Mouse (Mus musculus) hindbrain, embryonic 16.5 days (tissue): ENCODE results near the gene Pias4. TPM values are rescaled to one million over a fixed set of nuclear protein-coding genes. Genes with fewer than 3 reads are reported as not detected.

Experiments
- ATAC-seq: fragments of 200-750 bp; cut with Nextera tagmentation; 2 replicates; pipeline ENCODE4 v1.8.0; 2017; ENCODE audit warnings: moderate TSS enrichment, moderate library complexity
- H3K27ac ChIP-seq: fragments of 300-500 bp; sonication (generic); 2 replicates; pipeline ENCODE4 v1.5.1; 2014; ENCODE audit warnings: low read depth, mild to moderate bottlenecking, control low read depth, low read length, moderate library complexity
- H3K27me3 ChIP-seq: fragments of 300-500 bp; sonication (generic); replicated peaks from 2 replicates; pipeline ENCODE4 v1.6.1; 2014; ENCODE audit warnings: low read length; ENCODE audit not compliant: control insufficient read depth, insufficient read depth
- H3K36me3 ChIP-seq: fragments of 300-500 bp; sonication (generic); 2 replicates; pipeline ENCODE4 v1.6.1; 2014; ENCODE audit warnings: mild to moderate bottlenecking, low read length, moderate library complexity, mixed read lengths; ENCODE audit not compliant: control insufficient read depth, insufficient read depth
- H3K4me1 ChIP-seq: fragments of 300-500 bp; sonication (generic); 2 replicates; pipeline ENCODE4 v1.6.1; 2014; ENCODE audit warnings: low read depth, low read length; ENCODE audit not compliant: control insufficient read depth, insufficient read depth
- H3K4me2 ChIP-seq: fragments of 300-500 bp; sonication (generic); 2 replicates; pipeline ENCODE4 v1.6.1; 2014; ENCODE audit warnings: mild to moderate bottlenecking, low read length, control low read depth, moderate library complexity
- H3K4me3 ChIP-seq: fragments of 300-500 bp; sonication (generic); 2 replicates; pipeline ENCODE4 v1.5.1; 2014; ENCODE audit warnings: mild to moderate bottlenecking, low read length, control low read depth, moderate library complexity
- H3K9ac ChIP-seq: fragments of 300-500 bp; sonication (generic); 2 replicates; pipeline ENCODE4 v1.6.1; 2014; ENCODE audit warnings: low read depth, mild to moderate bottlenecking, control low read depth, low read length, moderate library complexity
- H3K9me3 ChIP-seq: fragments of 300-500 bp; sonication (generic); 2 replicates; pipeline ENCODE4 v1.6.1; 2014; ENCODE audit warnings: mild to moderate bottlenecking, low read length, moderate library complexity; ENCODE audit not compliant: control insufficient read depth
- whole genome bisulfite sequencing: fragments of 180-500 bp; shearing (Covaris S2); extraction: QIAGEN DNeasy Blood & Tissue Kit; methylation state at CpG from one replicate; pipeline ENCODE4 v1.1.7; 2014; 5-methylcytosine and 5-hydroxymethylcytosine counted together
- polyA plus RNA-seq: library from polyadenylated mRNA; unstranded; fragments of >200 nt; fragmentation: Nextera tagmentation; extraction: Ambion mirVana; gene quantifications from 2 replicates; pipeline ENCODE4 v1.2.1, GENCODE M21; 2015

Pias4 gene
- polyA plus RNA-seq, 1 experiment from 2014 or later: 47.1 TPM

- Histone ChIP-seq H3K9ac (peak overlapping the region; percentile 85), H3K4me2 (peak overlapping the region; percentile 75), H3K27me3 (peaks cover 14% of the 10 kb centered on the region), H3K27ac (peak overlapping the region; percentile 98), H3K9me3 (no peaks in the 10 kb centered on the region), H3K36me3 (peaks cover 11% of the 10 kb centered on the region), H3K4me1 (peaks cover 19% of the 10 kb centered on the region), H3K4me3 (peak overlapping the region; percentile 63)
- WGBS: under 1% methylated on average over 68 of the region's 93 CpGs
- peak; percentile 90 for ATAC-seq
These were observed 24.7 kb upstream of the Pias4 start for GRCm38 (mm10) chr10:81192270-81192967.

- peaks cover 11% of the 10 kb centered on the region for H3K36me3 ChIP-seq
- H3K4me3 ChIP-seq: no peak overlapping the region
- H3K9ac ChIP-seq: no peak overlapping the region
- peaks cover 19% of the 10 kb centered on the region for H3K4me1 ChIP-seq
- H3K27ac ChIP-seq: peak overlapping the region; percentile 98; the same call in 1 of the 2 replicates
- WGBS: 88% methylated on average over 18 of the region's 18 CpGs
- H3K27me3 ChIP-seq: peaks cover 11% of the 10 kb centered on the region
- no peak for ATAC-seq
- peak overlapping the region; percentile 75 for H3K4me2 ChIP-seq
- H3K9me3 ChIP-seq: no peaks in the 10 kb centered on the region
These were observed 23.7 kb upstream of the Pias4 start for GRCm38 (mm10) chr10:81191342-81191982.

GRCm38 (mm10) chr10:81190912-81191321 is 23.2 kb upstream of the Pias4 start:
- Histone ChIP-seq H3K4me1 (peaks cover 19% of the 10 kb centered on the region), H3K36me3 (peaks cover 11% of the 10 kb centered on the region), H3K4me3 (no peak overlapping the region), H3K4me2 (no peak overlapping the region), H3K27ac (no peak overlapping the region), H3K9ac (no peak overlapping the region), H3K9me3 (no peaks in the 10 kb centered on the region), H3K27me3 (peaks cover 5% of the 10 kb centered on the region)
- 67% methylated on average over 6 of the region's 6 CpGs for WGBS
- ATAC-seq: no peak

- H3K4me1 ChIP-seq: peaks cover 19% of the 10 kb centered on the region
- H3K4me2 ChIP-seq: no peak overlapping the region
- peaks cover under 1% of the 10 kb centered on the region for H3K27me3 ChIP-seq
- no peaks in the 10 kb centered on the region for H3K9me3 ChIP-seq
- no peak for ATAC-seq
- H3K4me3 ChIP-seq: no peak overlapping the region
- H3K9ac ChIP-seq: no peak overlapping the region
- WGBS: 71% methylated on average over 31 of the region's 31 CpGs
- H3K27ac ChIP-seq: no peak overlapping the region
- H3K36me3 ChIP-seq: peaks cover 13% of the 10 kb centered on the region
These were observed 22.7 kb upstream of the Pias4 start for GRCm38 (mm10) chr10:81190236-81190911.

- Histone ChIP-seq H3K36me3 (peaks cover 15% of the 10 kb centered on the region), H3K27me3 (no peaks in the 10 kb centered on the region), H3K4me1 (peaks cover 19% of the 10 kb centered on the region), H3K4me2 (no peak overlapping the region), H3K27ac (no peak overlapping the region), H3K9ac (no peak overlapping the region), H3K4me3 (no peak overlapping the region), H3K9me3 (no peaks in the 10 kb centered on the region)
- 78% methylated on average over 26 of the region's 26 CpGs for WGBS
- no peak for ATAC-seq
These were observed 22.1 kb upstream of the Pias4 start for GRCm38 (mm10) chr10:81189821-81190220.

GRCm38 (mm10) chr10:81187161-81187560 is 19.4 kb upstream of the Pias4 start:
- H3K4me1 ChIP-seq: peaks cover 15% of the 10 kb centered on the region

GRCm38 (mm10) chr10:81184765-81185164 is 17.0 kb upstream of the Pias4 start:
- Histone ChIP-seq H3K36me3 (peaks cover 38% of the 10 kb centered on the region), H3K27me3 (no peaks in the 10 kb centered on the region), H3K27ac (no peak overlapping the region), H3K9me3 (no peaks in the 10 kb centered on the region), H3K9ac (no peak overlapping the region), H3K4me3 (no peak overlapping the region), H3K4me2 (no peak overlapping the region), H3K4me1 (peaks cover 12% of the 10 kb centered on the region)
- WGBS: 73% methylated on average over 4 of the region's 4 CpGs
- ATAC-seq: no peak

More at GRCm38 (mm10) chr10:81187161-81187560, 19.4 kb upstream of the Pias4 start:
- Histone ChIP-seq H3K4me2 (no peak overlapping the region), H3K27ac (no peak overlapping the region), H3K9ac (no peak overlapping the region), H3K27me3 (no peaks in the 10 kb centered on the region), H3K9me3 (no peaks in the 10 kb centered on the region), H3K4me3 (no peak overlapping the region), H3K36me3 (peaks cover 23% of the 10 kb centered on the region)
- ATAC-seq: no peak
- WGBS: 96% methylated on average over 9 of the region's 9 CpGs

- ATAC-seq: no peak
- WGBS: 88% methylated on average over 5 of the region's 5 CpGs
- Histone ChIP-seq H3K4me1 (peaks cover 14% of the 10 kb centered on the region), H3K27ac (peak within 1 kb of the TSS; percentile 93), H3K9me3 (no peaks in the 10 kb centered on the region), H3K4me3 (peak within 1 kb of the TSS; percentile 76), H3K9ac (peak within 1 kb of the TSS; percentile 75), H3K27me3 (no peaks in the 10 kb centered on the region), H3K4me2 (peak within 1 kb of the TSS; percentile 69), H3K36me3 (peaks cover 45% of the 10 kb centered on the region)
These were observed 16.1 kb upstream of the Pias4 start, which contains the start of gene 4930442H23Rik for GRCm38 (mm10) chr10:81183805-81184204. TSS of gene 4930442H23Rik (minus strand) at chr10:81183849.
